Mouse (Mus musculus) megakaryocyte, embryonic 14.5 days (primary cell): ENCODE measurements around the gene Fuz.

Experiments used
- FLI1 ChIP-seq: IDR thresholded peaks from 2 replicates; pipeline ENCODE4 v1.6.1; 2012; ENCODE audit warnings: low read length, inconsistent platforms, mixed read lengths
- GATA1 ChIP-seq: IDR thresholded peaks from 3 replicates; pipeline ENCODE4 v1.6.1; 2012; ENCODE audit warnings: mixed read lengths, low read length, inconsistent platforms, borderline replicate concordance

GRCm38 (mm10) chr7:44908706-44909476 is 13.0 kb downstream of the Fuz start:
- TF ChIP-seq GATA1 (no peak), FLI1 (no peak)
